Mouse (Mus musculus) MEL (cell line): ENCODE results near the gene Lama1. TPM values are rescaled to one million over a fixed set of nuclear protein-coding genes. Genes with fewer than 3 reads are reported as not detected.

ENCODE experiments used
- DNase-seq: peaks from one replicate; pipeline ENCODE4 v3.0.0; 2011; ENCODE audit warnings: low read depth, low spot score
- H3K27ac ChIP-seq: 2 replicates; pipeline ENCODE4 v1.5.1; 2012; ENCODE audit warnings: low read depth, mild to moderate bottlenecking, control low read depth, low read length, moderate library complexity; ENCODE audit not compliant: control insufficient read depth
- H3K27me3 ChIP-seq, 2 experiments: fragments of 150-350 bp in 1 of 2; sonication (generic) in 1 of 2; 2 replicates each; pipeline ENCODE4 v1.6.1; 2012; ENCODE audit warnings: low read length in 2 of 2, mild to moderate bottlenecking in 2 of 2, improper control_type of control experiment in 1 of 2, moderate library complexity in 1 of 2; ENCODE audit not compliant: insufficient read depth in 2 of 2, control insufficient read depth in 1 of 2
- H3K36me3 ChIP-seq, 2 experiments: 2 replicates each; pipeline ENCODE4 v1.6.1; 2012 to 2014; ENCODE audit warnings: low read length in 2 of 2, improper control_type of control experiment in 1 of 2, inconsistent platforms in 1 of 2, mild to moderate bottlenecking in 1 of 2; ENCODE audit not compliant: insufficient read depth in 2 of 2, control insufficient read depth in 1 of 2
- H3K4me1 ChIP-seq, 2 experiments: fragments of 150-350 bp in 1 of 2; sonication (generic) in 1 of 2; 2 replicates each; pipeline ENCODE4 v1.6.1; 2012; ENCODE audit warnings: low read length in 2 of 2, improper control_type of control experiment in 1 of 2, mild to moderate bottlenecking in 1 of 2; ENCODE audit not compliant: insufficient read depth in 2 of 2, control insufficient read depth in 1 of 2
- H3K4me3 ChIP-seq, 2 experiments: fragments of 150-350 bp in 1 of 2; sonication (generic) in 1 of 2; 2 replicates each; pipeline ENCODE4 v1.5.1; 2012; ENCODE audit warnings: low read depth in 2 of 2, low read length in 2 of 2, mild to moderate bottlenecking in 2 of 2, moderate library complexity in 2 of 2, control low read depth in 1 of 2, improper control_type of control experiment in 1 of 2; ENCODE audit not compliant: control insufficient read depth in 1 of 2, insufficient read depth in 1 of 2
- H3K79me2 ChIP-seq: 2 replicates; pipeline ENCODE4 v1.6.1; 2012; ENCODE audit warnings: mild to moderate bottlenecking, low read length, moderate library complexity; ENCODE audit not compliant: control insufficient read depth, poor library complexity, insufficient read depth
- H3K9ac ChIP-seq: 2 replicates; pipeline ENCODE4 v1.6.1; 2012; ENCODE audit warnings: low read depth, mild to moderate bottlenecking, control low read depth, low read length, moderate library complexity; ENCODE audit not compliant: control insufficient read depth, poor library complexity, severe bottlenecking
- H3K9me3 ChIP-seq: fragments of 150-350 bp; sonication (generic); replicated peaks from 2 replicates; pipeline ENCODE4 v1.6.1; 2012; ENCODE audit warnings: mild to moderate bottlenecking, low read length, improper control_type of control experiment, moderate library complexity; ENCODE audit not compliant: insufficient read depth
- ELF1 ChIP-seq: IDR thresholded peaks from 2 replicates; pipeline ENCODE4 v1.6.1; 2014; ENCODE audit warnings: low read depth, mild to moderate bottlenecking, inconsistent platforms, low read length, improper control_type of control experiment, moderate library complexity
- EP300 ChIP-seq, 2 experiments: IDR thresholded peaks; 2 replicates each; pipeline ENCODE4 v1.6.1; 2011; ENCODE audit warnings: improper control_type of control experiment in 2 of 2, low read length in 2 of 2, low read depth in 1 of 2, mild to moderate bottlenecking in 1 of 2
- GABPA ChIP-seq: IDR thresholded peaks from 2 replicates; pipeline ENCODE4 v1.6.1; 2012; ENCODE audit warnings: low read depth, mild to moderate bottlenecking, inconsistent platforms, low read length, improper control_type of control experiment, moderate library complexity
- JUND ChIP-seq: IDR thresholded peaks from 2 replicates; pipeline ENCODE4 v1.6.1; 2011; ENCODE audit warnings: low read depth, mild to moderate bottlenecking, improper control_type of control experiment, low read length
- KAT2A ChIP-seq: conservative IDR thresholded peaks from 2 replicates; pipeline ENCODE4 v1.6.1; 2012; ENCODE audit warnings: low read depth, low read length, improper control_type of control experiment, inconsistent platforms
- MAFK ChIP-seq: IDR thresholded peaks from 2 replicates; pipeline ENCODE4 v1.6.1; 2011; ENCODE audit warnings: low read depth, mild to moderate bottlenecking, low read length, improper control_type of control experiment, borderline replicate concordance
- MAZ ChIP-seq: IDR thresholded peaks from 2 replicates; pipeline ENCODE4 v1.6.1; 2012; ENCODE audit warnings: low read depth, mild to moderate bottlenecking, inconsistent platforms, low read length, improper control_type of control experiment
- MEF2A ChIP-seq: IDR thresholded peaks from 2 replicates; pipeline ENCODE4 v1.6.1; 2014; ENCODE audit warnings: low read depth, mild to moderate bottlenecking, inconsistent platforms, low read length, improper control_type of control experiment; ENCODE audit not compliant: poor library complexity, insufficient replicate concordance, severe bottlenecking; ENCODE audit errors: extremely low read depth
- MYC ChIP-seq: IDR thresholded peaks from 2 replicates; pipeline ENCODE4 v1.6.1; 2011; ENCODE audit warnings: low read depth, mild to moderate bottlenecking, low read length, improper control_type of control experiment, moderate library complexity
- NELFE ChIP-seq: IDR thresholded peaks from 2 replicates; pipeline ENCODE4 v1.6.1; 2011; ENCODE audit warnings: low read depth, low read length, improper control_type of control experiment
- POLR2A ChIP-seq, 2 experiments: IDR thresholded peaks; 2 replicates each; pipeline ENCODE4 v1.6.1; 2011 to 2012; ENCODE audit warnings: low read length in 2 of 2, mild to moderate bottlenecking in 2 of 2, control low read depth in 1 of 2, improper control_type of control experiment in 1 of 2, low read depth in 1 of 2, moderate library complexity in 1 of 2; ENCODE audit not compliant: control insufficient read depth in 1 of 2, insufficient read depth in 1 of 2, poor library complexity in 1 of 2
- RAD21 ChIP-seq: IDR thresholded peaks from 2 replicates; pipeline ENCODE4 v1.6.1; 2011; ENCODE audit warnings: mild to moderate bottlenecking, low read depth, low read length, improper control_type of control experiment
- RCOR1 ChIP-seq: IDR thresholded peaks from 2 replicates; pipeline ENCODE4 v1.6.1; 2012; ENCODE audit warnings: low read depth, mild to moderate bottlenecking, inconsistent platforms, low read length, improper control_type of control experiment
- SIN3A ChIP-seq: IDR thresholded peaks from 2 replicates; pipeline ENCODE4 v1.6.1; 2012; ENCODE audit warnings: low read length, improper control_type of control experiment, inconsistent platforms
- SMC3 ChIP-seq: IDR thresholded peaks from 2 replicates; pipeline ENCODE4 v1.6.1; 2011; ENCODE audit warnings: low read depth, low read length, improper control_type of control experiment
- TAL1 ChIP-seq: IDR thresholded peaks from 2 replicates; pipeline ENCODE4 v1.6.1; 2012; ENCODE audit warnings: mild to moderate bottlenecking, inconsistent platforms, low read length, moderate library complexity, mixed read lengths
- TBP ChIP-seq: IDR thresholded peaks from 2 replicates; pipeline ENCODE4 v1.8.0; 2011; ENCODE audit warnings: low read depth, low read length, improper control_type of control experiment
- UBTF ChIP-seq: IDR thresholded peaks from 2 replicates; pipeline ENCODE4 v1.6.1; 2012; ENCODE audit warnings: low read depth, mild to moderate bottlenecking, inconsistent platforms, low read length, improper control_type of control experiment, moderate library complexity, borderline replicate concordance; ENCODE audit not compliant: insufficient read depth
- USF1 ChIP-seq: IDR thresholded peaks from 2 replicates; pipeline ENCODE4 v1.6.1; 2014; ENCODE audit warnings: low read depth, mild to moderate bottlenecking, inconsistent platforms, low read length, improper control_type of control experiment, moderate library complexity
- USF2 ChIP-seq, 2 experiments: IDR thresholded peaks; 2 replicates each; pipeline ENCODE4 v1.6.1; 2011 to 2012; ENCODE audit warnings: improper control_type of control experiment in 2 of 2, low read length in 2 of 2, borderline replicate concordance in 1 of 2, inconsistent platforms in 1 of 2, low read depth in 1 of 2, mild to moderate bottlenecking in 1 of 2; ENCODE audit not compliant: insufficient read depth in 1 of 2
- ZKSCAN1 ChIP-seq: IDR thresholded peaks from 2 replicates; pipeline ENCODE4 v1.6.1; 2012; ENCODE audit warnings: low read depth, mild to moderate bottlenecking, inconsistent platforms, low read length, improper control_type of control experiment, moderate library complexity
- ZNF384 ChIP-seq: IDR thresholded peaks from 2 replicates; pipeline ENCODE4 v1.6.1; 2012; ENCODE audit warnings: low read depth, mild to moderate bottlenecking, inconsistent platforms, low read length, improper control_type of control experiment
- polyA plus RNA-seq, 2 experiments: library from polyadenylated mRNA; stranded (reverse) in 1 of 2; unstranded in 1 of 2; fragments of >175 nt in 1 of 2; fragments of >200 nt in 1 of 2; gene quantifications; 2 replicates each; pipeline versions ENCODE4 v1.2.1 to v1.2.4; 2012; ENCODE audit warnings: low replicate concordance in 2 of 2, low read depth in 1 of 2; ENCODE audit not compliant: insufficient read length in 2 of 2, insufficient read depth in 1 of 2, missing spikeins in 1 of 2
- total RNA-seq: library from RNA; depleted of rRNA; stranded (reverse); fragments of 300-350 nt; gene quantifications from 2 replicates; pipeline ENCODE4 v1.2.3, GENCODE M21; 2012

The Lama1 gene
- total and polyA plus RNA-seq, 3 experiments, result not detected

- Histone ChIP-seq H3K9ac (no peak overlapping the region), H3K36me3 (no peaks in the 10 kb centered on the region), H3K79me2 (no peaks in the 10 kb centered on the region), H3K27ac (no peak overlapping the region), H3K27me3 (no peaks in the 10 kb centered on the region), H3K4me3 (no peak overlapping the region), H3K9me3 (no peaks in the 10 kb centered on the region), H3K4me1 (no peaks in the 10 kb centered on the region)
- TF ChIP-seq JUND (no peak), KAT2A (no peak), TBP (no peak), TAL1 (no peak), USF2 (IDR thresholded peaks at IDR 0.05; ENCODE audit: borderline replicate concordance in 1 of 2, insufficient read depth in 1 of 2, low read depth in 1 of 2, low read length in 2 of 2) (no peak), SMC3 (no peak)
- DNase-seq, result no peak
Observed at GRCm38 (mm10) chr17:67690689-67691088, 6.4 kb upstream of the Lama1 start.

DNA sequence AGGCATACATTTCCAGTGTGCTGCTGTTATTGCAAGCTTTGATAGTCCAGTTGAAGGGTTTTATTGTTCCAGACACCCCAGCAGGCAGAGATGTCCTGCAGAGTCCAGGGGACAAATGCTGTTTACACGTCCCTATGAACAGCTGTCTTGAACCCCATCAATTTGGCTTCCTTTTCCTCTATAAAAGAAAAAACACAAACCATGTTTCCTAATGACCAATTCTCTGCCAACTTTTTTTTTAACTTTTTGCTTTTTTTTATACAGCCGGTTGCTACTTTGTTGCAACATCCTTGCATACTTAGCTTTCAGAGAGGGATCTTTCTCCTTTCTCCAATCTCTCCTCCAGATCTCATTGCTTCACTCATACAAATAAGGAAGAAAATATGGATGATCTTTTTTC lies 4.4 kb upstream of the Lama1 start:
- H3K9me3 ChIP-seq, result no peaks in the 10 kb centered on the region
- no peak for TF ChIP-seq MEF2A
- TF ChIP-seq, all 39 proteins: peak for 0
- H3K4me1 ChIP-seq, result no peaks in the 10 kb centered on the region
- no peak overlapping the region for H3K4me3 ChIP-seq
- H3K36me3 ChIP-seq, result no peaks in the 10 kb centered on the region
- no peaks in the 10 kb centered on the region for H3K79me2 ChIP-seq
- H3K27ac ChIP-seq, result no peak overlapping the region
- H3K9ac ChIP-seq, result no peak overlapping the region
- no peak for DNase-seq
- no peaks in the 10 kb centered on the region for H3K27me3 ChIP-seq

- Histone ChIP-seq H3K36me3 (no peaks in the 10 kb centered on the region), H3K4me3 (no peak overlapping the region), H3K27me3 (no peaks in the 10 kb centered on the region), H3K79me2 (no peaks in the 10 kb centered on the region), H3K4me1 (no peaks in the 10 kb centered on the region), H3K27ac (no peak overlapping the region), H3K9me3 (no peaks in the 10 kb centered on the region), H3K9ac (no peak overlapping the region)
- no peak for DNase-seq
- TF ChIP-seq ZNF384 (no peak), SIN3A (no peak), EP300 (IDR thresholded peaks at IDR 0.05; ENCODE audit: low read depth in 1 of 2, low read length in 2 of 2) (no peak), USF1 (no peak), ZKSCAN1 (no peak), MAZ (no peak), NELFE (no peak), UBTF (no peak), GABPA (no peak), ELF1 (no peak), KAT2A (no peak), MAFK (no peak), MYC (no peak), RAD21 (no peak), RCOR1 (no peak), POLR2A (IDR thresholded peaks at IDR 0.05; ENCODE audit: control insufficient read depth in 1 of 2, insufficient read depth in 1 of 2, low read depth in 1 of 2, low read length in 2 of 2, poor library complexity in 1 of 2) (no peak)
- TF ChIP-seq, all 39 proteins: peak for 0
Observed at GRCm38 (mm10) chr17:67693861-67694260, 3.2 kb upstream of the Lama1 start.
